Mouse (Mus musculus): Measurements from ENCODE around the gene Smad1.

DNA sequence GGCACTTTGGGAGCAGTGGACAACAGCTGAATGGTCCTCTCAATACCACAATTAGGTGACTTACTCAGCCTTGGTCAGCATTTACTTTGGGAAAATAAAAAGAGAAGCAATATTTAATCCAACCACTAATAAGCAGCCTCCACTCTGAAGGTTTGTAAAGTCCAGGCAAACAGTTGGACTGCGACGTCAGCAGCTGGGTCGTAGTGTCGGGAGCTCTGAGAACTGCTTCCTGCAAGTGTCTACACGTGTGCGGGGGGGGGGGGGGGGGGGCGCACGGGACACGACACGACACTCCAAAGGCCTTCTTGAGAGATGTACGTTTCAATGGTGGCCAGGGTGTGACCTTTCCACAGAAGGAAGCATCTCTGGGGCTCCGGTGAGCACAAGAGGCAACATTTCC is 32.0 kb downstream of the Smad1 start:
- TF ChIP-seq POLR2A (IDR thresholded peaks at IDR 0.05; ENCODE audit: control insufficient read depth, low read depth, low read length), result no peak
- TF ChIP-seq CTCF (IDR thresholded peaks at IDR 0.05; ENCODE audit: control insufficient read depth, insufficient read depth, insufficient replicate concordance, low read depth, low read length), result no peak

All from testis, adult 2 months (tissue).